Mouse (Mus musculus) hindbrain, embryonic 11.5 days (tissue): ENCODE measurements around the gene Borcs7. TPM values are rescaled to one million over a fixed set of nuclear protein-coding genes. Genes with fewer than 3 reads are reported as not detected.

ENCODE experiments used
- ATAC-seq: fragments of 200-750 bp; cut with Nextera tagmentation; 2 replicates; pipeline ENCODE4 v1.8.0; 2017; ENCODE audit warnings: mild to moderate bottlenecking, moderate TSS enrichment, moderate library complexity; ENCODE audit not compliant: low FRiP score
- DNase-seq: peaks from one replicate; pipeline ENCODE4 v3.0.0-alpha.2; 2015; ENCODE audit warnings: low spot score
- H3K27ac ChIP-seq: fragments of 300-500 bp; sonication (generic); 2 replicates; pipeline ENCODE4 v1.5.1; 2014; ENCODE audit warnings: mild to moderate bottlenecking, low read depth, low read length
- H3K27me3 ChIP-seq: fragments of 300-500 bp; sonication (generic); 2 replicates; pipeline ENCODE4 v1.6.1; 2014; ENCODE audit warnings: mild to moderate bottlenecking, low read length, moderate library complexity, mixed read lengths; ENCODE audit not compliant: control insufficient read depth, insufficient read depth
- H3K36me3 ChIP-seq: fragments of 300-500 bp; sonication (generic); 2 replicates; pipeline ENCODE4 v1.6.1; 2014; ENCODE audit warnings: mild to moderate bottlenecking, low read length, moderate library complexity, mixed read lengths; ENCODE audit not compliant: control insufficient read depth, insufficient read depth
- H3K4me1 ChIP-seq: fragments of 300-500 bp; sonication (generic); replicated peaks from 2 replicates; pipeline ENCODE4 v1.6.1; 2014; ENCODE audit warnings: low read length, mixed read lengths; ENCODE audit not compliant: control insufficient read depth, insufficient read depth
- H3K4me2 ChIP-seq: fragments of 300-500 bp; sonication (generic); replicated peaks from 2 replicates; pipeline ENCODE4 v1.6.1; 2014; ENCODE audit warnings: mild to moderate bottlenecking, low read depth, low read length
- H3K4me3 ChIP-seq: fragments of 300-500 bp; sonication (generic); 2 replicates; pipeline ENCODE4 v1.5.1; 2014; ENCODE audit warnings: low read depth, low read length
- H3K9ac ChIP-seq: fragments of 300-500 bp; sonication (generic); 2 replicates; pipeline ENCODE4 v1.6.1; 2014; ENCODE audit warnings: low read depth, low read length
- H3K9me3 ChIP-seq: fragments of 300-500 bp; sonication (generic); 2 replicates; pipeline ENCODE4 v1.6.1; 2016; ENCODE audit warnings: low read length; ENCODE audit not compliant: control insufficient read depth
- WGBS: fragments of 180-500 bp; shearing (Covaris S2); extraction: QIAGEN DNeasy Blood & Tissue Kit; methylation state at CpG from one replicate; pipeline ENCODE4 v1.1.7; 2014; 5-methylcytosine and 5-hydroxymethylcytosine counted together
- polyA plus RNA-seq: library from polyadenylated mRNA; unstranded; fragments of >200 nt; fragmentation: Nextera tagmentation; extraction: Ambion mirVana; gene quantifications from 2 replicates; pipeline ENCODE4 v1.2.1, GENCODE M21; 2014

The Borcs7 gene
- 14.2 and 14.9 TPM in 2 replicates for polyA plus RNA-seq

DNA sequence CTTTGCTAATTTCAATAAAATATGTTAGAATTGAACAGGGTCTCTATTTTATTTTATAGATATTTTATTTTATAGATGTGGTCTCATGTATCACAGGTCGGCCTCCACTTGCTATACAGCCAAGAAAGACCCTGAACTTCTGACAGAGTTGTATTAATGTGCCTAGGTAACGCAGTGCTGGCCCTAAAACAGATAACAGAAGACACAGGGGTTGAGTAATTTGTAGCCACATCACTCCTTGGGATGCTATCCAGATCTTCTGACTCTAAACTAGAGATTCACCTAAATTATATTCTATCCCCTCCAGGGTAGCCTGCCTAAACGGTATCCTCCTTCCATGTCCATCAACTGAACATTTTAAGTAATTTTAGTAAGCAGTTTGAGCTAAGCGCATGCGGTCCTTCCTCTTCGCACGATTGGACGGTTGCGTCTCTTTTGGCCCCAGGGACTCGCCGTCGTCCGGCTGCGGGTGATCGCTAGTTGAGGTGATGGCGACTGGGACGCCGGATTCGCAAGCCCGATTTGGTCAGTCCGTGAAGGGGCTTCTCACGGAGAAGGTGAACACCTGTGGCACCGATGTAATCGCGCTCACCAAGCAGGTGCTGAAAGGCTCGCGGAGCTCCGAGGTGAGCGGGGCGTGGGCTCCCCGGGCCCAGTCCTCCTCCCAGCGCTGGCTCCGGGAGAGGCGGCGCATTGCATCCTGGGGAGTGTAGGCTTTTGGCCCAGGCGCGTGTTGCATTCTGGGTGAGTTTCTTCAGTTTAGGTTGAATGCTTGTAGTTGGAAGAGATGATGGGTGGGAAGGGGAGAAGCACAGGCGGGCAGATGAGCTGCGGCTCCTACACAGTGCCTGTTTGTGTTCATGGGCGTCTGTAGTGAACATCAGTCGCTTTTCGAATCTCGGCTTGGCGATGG lies at the start of gene Borcs7:
Gene Borcs7, plus strand, starts transcription at position 447 of the 913 bp plus-strand sequence.
- H3K27ac ChIP-seq, result 0 out of 2 replicates have a peak within 1 kb of the TSS, but pooled peaks have one; percentile 47
- H3K27me3 ChIP-seq, result no peaks in the 10 kb centered on the region
- H3K4me3 ChIP-seq, result peak within 1 kb of the TSS; percentile 71
- peak within 1 kb of the TSS; percentile 86 for H3K9ac ChIP-seq
- H3K36me3 ChIP-seq, result no peaks in the 10 kb centered on the region
- no peaks in the 10 kb centered on the region for H3K4me1 ChIP-seq
- no peaks in the 10 kb centered on the region for H3K9me3 ChIP-seq
- ATAC-seq (peak; percentile 96), DNase-seq (peak; percentile 88)
- H3K4me2 ChIP-seq, result peak within 1 kb of the TSS; percentile 52
- 2% methylated on average over 44 of the region's 44 CpGs for WGBS

DNA sequence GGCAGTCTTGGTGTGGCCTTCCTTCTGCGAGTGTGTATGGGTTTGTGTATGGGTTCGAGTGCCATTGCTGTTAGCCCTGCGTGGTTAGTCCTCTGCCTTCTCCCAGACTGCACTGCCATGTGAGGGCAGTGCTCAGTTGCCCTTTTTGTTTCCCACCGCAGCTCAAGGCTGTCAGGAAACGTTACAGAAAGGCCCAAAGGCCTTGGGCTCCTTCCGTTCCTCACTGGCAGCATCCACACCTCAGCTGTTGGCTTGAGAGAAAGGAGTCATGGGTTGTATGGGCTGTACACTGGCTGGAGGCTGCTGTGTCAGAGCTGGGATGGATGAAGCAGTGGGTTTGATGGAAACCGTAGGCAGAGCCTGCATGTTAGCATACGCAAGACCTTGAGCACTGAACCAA lies 48.9 kb upstream of the Borcs7 start:
- no peaks in the 10 kb centered on the region for H3K36me3 ChIP-seq
- H3K4me3 ChIP-seq, result no peak overlapping the region
- DNase-seq (no peak), ATAC-seq (no peak)
- H3K9ac ChIP-seq, result no peak overlapping the region
- H3K27me3 ChIP-seq, result no peaks in the 10 kb centered on the region
- no peak overlapping the region for H3K4me2 ChIP-seq
- peaks cover 9% of the 10 kb centered on the region; the same call in 1 of the 2 replicates for H3K4me1 ChIP-seq
- 91% methylated on average over 8 of the region's 8 CpGs for WGBS
- no peaks in the 10 kb centered on the region for H3K9me3 ChIP-seq
- H3K27ac ChIP-seq, result peak overlapping the region; percentile 13; the same call in 1 of the 2 replicates

DNA sequence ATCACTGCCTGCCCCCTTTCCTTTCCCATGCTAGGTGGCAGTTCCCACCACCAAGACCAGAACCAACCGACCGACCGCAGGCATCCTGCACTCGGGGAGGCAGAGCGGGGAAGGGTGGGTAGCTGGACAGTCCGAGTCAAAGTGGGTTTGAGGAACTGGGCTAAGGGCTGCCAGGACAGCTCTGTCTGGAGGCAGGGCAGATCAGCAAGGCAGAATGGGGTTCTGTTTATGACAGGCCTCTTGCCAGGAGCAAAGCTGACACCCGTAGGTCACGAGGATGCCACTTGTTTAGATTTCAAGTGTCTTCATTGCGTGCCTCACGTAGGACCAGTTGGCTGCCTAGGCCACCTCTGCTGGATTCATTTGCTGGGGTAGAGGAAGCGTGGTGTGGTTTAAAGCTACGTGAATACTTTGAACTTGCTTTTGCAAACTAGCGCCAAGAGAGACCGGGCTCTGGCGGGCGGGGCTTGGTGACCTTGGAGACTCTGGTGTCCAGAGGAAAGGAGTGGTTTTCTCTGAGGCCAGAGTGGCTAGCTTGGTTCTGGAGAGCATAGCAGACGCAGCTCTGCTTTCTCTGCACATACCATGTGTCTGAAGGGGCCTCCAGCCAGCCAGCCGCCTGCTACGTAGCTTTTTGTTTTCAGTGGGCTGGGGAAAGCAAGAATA lies 48.2 kb upstream of the Borcs7 start:
- 0 out of 2 replicates have a peak overlapping the region, but pooled peaks have one; percentile 17 for H3K27ac ChIP-seq
- no peaks in the 10 kb centered on the region for H3K9me3 ChIP-seq
- H3K27me3 ChIP-seq, result no peaks in the 10 kb centered on the region
- peak overlapping the region; percentile 24; the same call in 1 of the 2 replicates for H3K9ac ChIP-seq
- 72% methylated on average over 19 of the region's 19 CpGs for WGBS
- no peak overlapping the region for H3K4me3 ChIP-seq
- H3K4me2 ChIP-seq, result no peak overlapping the region
- H3K36me3 ChIP-seq, result no peaks in the 10 kb centered on the region
- ATAC-seq, result no peak
- H3K4me1 ChIP-seq, result peaks cover 9% of the 10 kb centered on the region; the same call in 1 of the 2 replicates
- no peak for DNase-seq

DNA sequence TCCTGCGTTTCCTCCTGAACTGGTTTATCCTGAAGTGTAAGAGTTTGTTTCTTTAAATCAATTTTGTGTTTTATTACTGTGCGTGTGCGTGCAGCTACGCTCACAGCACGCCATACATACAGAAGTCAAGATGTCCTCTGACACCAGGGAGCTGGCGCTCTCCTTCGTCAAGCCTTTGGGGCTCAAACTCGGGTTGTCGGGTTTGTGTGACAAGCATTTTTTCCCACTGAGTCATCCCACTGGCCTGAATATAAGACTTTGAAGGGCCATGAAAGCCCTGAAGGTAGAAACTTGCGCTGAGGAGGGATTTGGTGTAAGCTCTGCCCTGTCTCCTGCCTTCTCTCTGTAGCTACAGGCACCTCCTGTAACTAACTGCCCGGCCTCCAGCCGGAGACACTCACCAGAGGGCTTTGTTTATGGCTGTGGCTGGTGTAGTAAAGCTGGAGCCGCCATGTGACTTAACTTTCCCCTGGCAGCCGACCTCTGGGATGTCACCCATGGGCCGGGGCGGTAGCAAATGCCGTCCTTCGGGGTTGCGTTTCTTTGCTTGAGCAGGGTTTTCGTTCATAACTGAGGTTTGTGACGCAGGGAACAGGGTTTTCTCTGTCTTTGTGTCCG lies 47.5 kb upstream of the Borcs7 start:
- no peaks in the 10 kb centered on the region for H3K27me3 ChIP-seq
- H3K9ac ChIP-seq, result 0 out of 2 replicates have a peak overlapping the region, but pooled peaks have one; percentile 24
- DNase-seq (no peak), ATAC-seq (no peak)
- H3K9me3 ChIP-seq, result no peaks in the 10 kb centered on the region
- H3K4me2 ChIP-seq, result no peak overlapping the region
- no peaks in the 10 kb centered on the region for H3K36me3 ChIP-seq
- H3K27ac ChIP-seq, result 0 out of 2 replicates have a peak overlapping the region, but pooled peaks have one; percentile 4
- peaks cover 9% of the 10 kb centered on the region; the same call in 1 of the 2 replicates for H3K4me1 ChIP-seq
- 77% methylated on average over 22 of the region's 22 CpGs for WGBS
- no peak overlapping the region for H3K4me3 ChIP-seq

DNA sequence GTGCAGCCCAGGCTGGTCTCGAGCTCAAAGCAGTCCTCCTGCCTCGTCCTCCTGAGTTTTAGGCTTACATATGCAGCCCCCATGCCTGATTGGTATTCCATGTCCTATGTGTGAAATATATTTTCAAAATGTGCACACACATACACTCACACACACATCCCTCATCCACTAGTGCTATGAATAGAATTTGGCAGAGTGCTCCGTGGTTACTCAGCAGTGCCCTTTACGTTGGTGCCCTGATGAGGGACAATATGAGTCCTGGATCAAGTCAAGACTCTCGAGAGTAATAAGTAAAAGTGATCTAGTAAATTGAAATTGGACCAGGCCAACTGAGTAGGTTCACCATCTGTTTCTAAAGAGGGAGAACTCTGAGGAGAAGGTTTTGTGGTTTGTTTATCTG lies 46.5 kb upstream of the Borcs7 start:
- 84% methylated on average over 5 of the region's 5 CpGs for WGBS
- Histone ChIP-seq H3K9ac (no peak overlapping the region), H3K4me3 (no peak overlapping the region), H3K4me1 (peaks cover 9% of the 10 kb centered on the region; the same call in 1 of the 2 replicates), H3K27ac (no peak overlapping the region), H3K27me3 (no peaks in the 10 kb centered on the region), H3K4me2 (no peak overlapping the region), H3K36me3 (no peaks in the 10 kb centered on the region), H3K9me3 (no peaks in the 10 kb centered on the region)
- DNase-seq (no peak), ATAC-seq (no peak)

DNA sequence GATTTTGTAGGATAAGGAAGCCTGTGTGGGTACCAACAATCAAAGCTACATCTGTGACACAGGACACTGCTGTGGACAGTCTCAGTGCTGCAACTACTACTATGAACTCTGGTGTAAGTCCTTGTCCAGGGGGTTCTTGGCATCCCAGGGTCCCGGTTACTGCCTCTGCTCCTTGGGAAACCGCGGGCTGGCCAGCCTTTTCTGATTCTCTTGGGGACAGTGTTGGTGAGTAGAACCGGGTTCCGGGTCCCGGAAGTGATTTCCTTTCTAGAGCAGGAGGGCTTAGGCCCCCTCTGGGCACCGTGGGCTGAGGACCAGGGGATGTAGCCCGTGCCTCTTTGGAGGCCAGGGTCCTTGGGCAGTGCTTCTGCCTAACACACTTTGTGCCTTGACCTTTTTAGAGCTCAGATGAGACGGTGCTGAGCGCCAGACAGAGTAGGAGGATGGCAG lies 45.3 kb upstream of the Borcs7 start:
- peaks cover 9% of the 10 kb centered on the region; the same call in 1 of the 2 replicates for H3K4me1 ChIP-seq
- no peak overlapping the region for H3K4me2 ChIP-seq
- WGBS, result 69% methylated on average over 10 of the region's 10 CpGs
- H3K4me3 ChIP-seq, result no peak overlapping the region
- H3K36me3 ChIP-seq, result no peaks in the 10 kb centered on the region
- no peak overlapping the region for H3K9ac ChIP-seq
- DNase-seq (no peak), ATAC-seq (no peak)
- H3K9me3 ChIP-seq, result no peaks in the 10 kb centered on the region
- no peak overlapping the region; the same call in 1 of the 2 replicates for H3K27ac ChIP-seq
- H3K27me3 ChIP-seq, result no peaks in the 10 kb centered on the region

DNA sequence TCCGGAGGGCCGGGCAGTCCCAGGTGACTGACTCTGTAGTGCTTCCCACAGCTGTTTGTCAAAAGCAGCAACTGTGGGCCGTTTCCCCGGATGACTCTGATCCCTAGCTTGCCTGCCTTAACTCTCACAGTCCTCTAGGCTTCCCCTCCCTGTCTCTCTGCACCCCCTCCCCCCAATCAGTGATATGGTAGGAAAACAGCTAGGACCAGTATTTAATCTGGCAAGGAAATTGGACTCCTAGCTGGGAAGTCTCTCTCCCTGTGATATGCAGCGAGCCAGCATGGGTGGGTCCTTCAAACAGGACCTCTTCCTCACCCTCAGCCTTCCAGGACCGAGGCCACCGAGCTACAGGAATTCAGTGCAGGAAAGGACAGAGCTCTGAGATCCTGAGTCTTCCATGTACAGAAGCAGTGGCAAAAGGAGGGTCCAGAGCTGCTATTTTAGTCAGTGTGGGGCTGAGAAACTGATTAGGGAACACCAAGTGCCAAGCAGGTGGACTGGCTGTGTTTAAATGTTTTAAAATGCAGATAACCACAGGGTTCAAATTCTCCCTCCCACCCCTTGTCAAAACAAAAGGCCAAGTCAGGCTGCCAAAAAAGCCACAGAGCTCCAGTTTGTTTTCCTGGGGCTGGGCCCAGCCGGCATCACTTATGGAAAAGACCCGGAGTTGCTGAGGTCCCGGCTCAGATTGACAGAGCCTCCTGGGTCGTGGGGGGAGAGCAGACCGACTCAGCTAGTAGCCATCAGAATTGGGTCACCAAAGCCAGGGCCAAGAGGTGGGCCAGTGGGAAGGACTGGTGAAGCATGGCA lies 44.7 kb upstream of the Borcs7 start:
- no peak overlapping the region for H3K4me2 ChIP-seq
- no peak overlapping the region for H3K9ac ChIP-seq
- H3K4me1 ChIP-seq, result peaks cover 9% of the 10 kb centered on the region; the same call in 1 of the 2 replicates
- H3K27me3 ChIP-seq, result no peaks in the 10 kb centered on the region
- DNase-seq (no peak), ATAC-seq (no peak)
- H3K9me3 ChIP-seq, result no peaks in the 10 kb centered on the region
- H3K4me3 ChIP-seq, result no peak overlapping the region
- WGBS, result 25% methylated on average over 12 of the region's 12 CpGs
- no peaks in the 10 kb centered on the region for H3K36me3 ChIP-seq
- peak overlapping the region; percentile 34; the same call in 1 of the 2 replicates for H3K27ac ChIP-seq
